In genomic region chr11:76810706-76811495, GRCm38 (mm10) we compare ENCODE assay signal across 12 mouse cellular contexts. TPM values are rescaled to one million over a fixed set of nuclear protein-coding genes. Genes with fewer than 3 reads are reported as not detected.
DNase-seq lines count a peak whose midpoint lies in the region; TF ChIP-seq lines count a peak whose summit lies in the region.
"Had no signal": no experiment of that assay in that cellular context is flagged by ENCODE, and none has a peak within 500 bp of the region (broad histone marks: within the 10 kb centered on the region; RNA-seq: fewer than 3 reads in every experiment).

No protein-coding gene starts in this region.

- no peak for TF ChIP-seq POLR2A in small intestine, adult 2 months (IDR thresholded peaks at IDR 0.05; ENCODE audit: low read depth, low read length)

- no peak overlapping the region for H3K4me3 ChIP-seq in small intestine, adult 2 months (ENCODE audit: low read depth, low read length)
- H3K4me3 ChIP-seq: erythroblast, embryonic 14.5 days; lung, embryonic 15.5 days; neural tube, embryonic 13.5 days had no signal

- intact Hi-C loops in left cerebral cortex, postnatal 14 days (cut with DNase I) = loop anchor here (5.0 kb wide), 2 partner anchors 36 to 81 kb away; partner anchors contain the start of gene Cpd

- DNase-seq in heart, postnatal 4 days = peak; percentile 47
- DNase-seq in heart, adult 9 months (ENCODE audit: low spot score in 2 of 2) = no peak
- peak; percentile 12 for DNase-seq in thymus, postnatal 4 days
- DNase-seq in thymus, postnatal 36 days = no peak
- DNase-seq in kidney, adult 9 months = peak; percentile 64
- DNase-seq in right cerebral cortex, postnatal 25 days = no peak
- DNase-seq in left cerebral cortex, postnatal 14 days (ENCODE audit: low spot score in 2 of 2) = no peak
- DNase-seq: layer of hippocampus, postnatal 36 days had no signal

- peaks cover 36% of the 10 kb centered on the region for H3K36me3 ChIP-seq in small intestine, adult 2 months (ENCODE audit: control insufficient read depth, insufficient read depth, low read length)

- no peaks in the 10 kb centered on the region for H3K4me1 ChIP-seq in small intestine, adult 2 months (ENCODE audit: control insufficient read depth, insufficient read depth, insufficient read length, low read length)
- H3K4me1 ChIP-seq: neural tube, embryonic 13.5 days had no signal

- WGBS in small intestine, adult 2 months = 90% methylated on average over 9 of the region's 9 CpGs

- no peaks in the 10 kb centered on the region for H3K27me3 ChIP-seq in small intestine, adult 2 months (ENCODE audit: control insufficient read depth, insufficient read depth, low read length)
- H3K27me3 ChIP-seq: lung, embryonic 15.5 days; neural tube, embryonic 13.5 days had no signal

- H3K27ac ChIP-seq in small intestine, adult 2 months (ENCODE audit: insufficient read depth, low read depth, low read length) = no peak overlapping the region
- H3K27ac ChIP-seq: lung, embryonic 15.5 days; neural tube, embryonic 13.5 days had no signal

- TF ChIP-seq CTCF in small intestine, adult 2 months (IDR thresholded peaks at IDR 0.05; ENCODE audit: extremely low read depth, insufficient read length, insufficient replicate concordance, low read depth, low read length) = peak; percentile 12; the same call in 1 of the 2 replicates

RNA-seq across cellular contexts. Expression of gene Cpd, which starts 35.9 kb away (rescaled TPM):
- total RNA-seq in heart, postnatal 4 days (2021) = 10 to 100 TPM; 66.0 to 66.4 TPM
- polyA plus RNA-seq in small intestine, adult 2 months (2012; rRNA removed) = 16.3 and 16.4 TPM in 2 replicates
- 10 to 100 TPM; 63.4 to 64.6 TPM for total RNA-seq in left cerebral cortex, postnatal 14 days (2021)

RNA-seq across cellular contexts. Expression of gene Gosr1, which starts 47.5 kb away (rescaled TPM):
- 10 to 100 TPM; 34.9 to 37.0 TPM for total RNA-seq in heart, postnatal 4 days (2021)
- polyA plus RNA-seq in small intestine, adult 2 months (2012; rRNA removed) = 6.2 and 12.4 TPM in 2 replicates
- 10 to 100 TPM; 43.2 to 46.4 TPM for total RNA-seq in left cerebral cortex, postnatal 14 days (2021)

Comparison
In these comparisons a context has a peak if more than half of its experiments do, and no peak if none do; other contexts are left out.
1. DNase-seq: peak in heart, postnatal 4 days (single experiment), thymus, postnatal 4 days (single experiment) and kidney, adult 9 months (single experiment); none in heart, adult 9 months (0 of 2), thymus, postnatal 36 days (0 of 2), right cerebral cortex, postnatal 25 days (single experiment) and left cerebral cortex, postnatal 14 days (0 of 2).